Mouse (Mus musculus): ENCODE data around the gene Eps8l2. TPM values are rescaled to one million over a fixed set of nuclear protein-coding genes. Genes with fewer than 3 reads are reported as not detected.

The Eps8l2 gene
- 42.7 and 43.9 TPM in 2 replicates for polyA plus RNA-seq (2015; fragmentation: Nextera tagmentation; extraction: Ambion mirVana)

DNA sequence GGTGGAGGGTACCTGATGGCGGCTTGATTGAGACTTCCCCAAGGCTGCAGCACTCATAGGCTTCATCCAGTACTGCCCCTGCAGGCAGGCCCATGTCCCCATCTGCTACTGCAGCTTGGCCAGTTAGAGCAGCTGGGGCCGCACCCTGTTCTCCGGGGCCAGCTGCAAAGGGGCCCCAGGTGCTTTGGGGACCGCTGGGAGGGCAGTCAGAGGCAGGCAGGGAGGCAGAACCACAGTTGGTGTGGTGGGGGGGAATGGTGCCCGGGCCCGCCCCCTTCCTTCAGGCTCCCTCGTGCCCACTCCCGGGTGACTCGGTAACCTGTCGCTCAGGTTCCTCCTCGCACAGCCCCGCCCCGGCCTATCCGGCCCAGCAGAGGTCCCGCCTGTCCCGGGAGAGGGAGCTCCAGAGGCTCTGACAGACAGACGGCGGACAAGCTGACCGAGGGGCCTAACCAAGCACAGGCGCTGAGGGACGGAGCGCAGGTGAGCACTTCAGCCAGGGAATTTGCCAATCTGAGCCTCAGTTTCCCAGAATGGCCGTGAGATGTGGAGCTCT is at the start of gene Eps8l2:
Gene Eps8l2, plus strand, starts transcription at position 305 of the 556 bp plus-strand sequence.
- peak within 1 kb of the TSS; percentile 35; the same call in 1 of the 2 replicates for H3K9ac ChIP-seq
- peaks cover 12% of the 10 kb centered on the region for H3K4me1 ChIP-seq
- peak within 1 kb of the TSS; percentile 49 for H3K4me2 ChIP-seq
- peaks cover 23% of the 10 kb centered on the region for H3K36me3 ChIP-seq
- 3% methylated on average over 22 of the region's 23 CpGs for WGBS
- H3K27ac ChIP-seq = peak within 1 kb of the TSS; percentile 43
- ATAC-seq (ENCODE audit: insufficient number of reproducible peaks, low FRiP score, low TSS enrichment, low read depth) = no peak
- H3K4me3 ChIP-seq = peak within 1 kb of the TSS; percentile 39
- H3K27me3 ChIP-seq = 0 out of 2 replicates have a peak, but pooled peaks cover 6% of the 10 kb centered on the region
- H3K9me3 ChIP-seq = no peaks in the 10 kb centered on the region

DNA sequence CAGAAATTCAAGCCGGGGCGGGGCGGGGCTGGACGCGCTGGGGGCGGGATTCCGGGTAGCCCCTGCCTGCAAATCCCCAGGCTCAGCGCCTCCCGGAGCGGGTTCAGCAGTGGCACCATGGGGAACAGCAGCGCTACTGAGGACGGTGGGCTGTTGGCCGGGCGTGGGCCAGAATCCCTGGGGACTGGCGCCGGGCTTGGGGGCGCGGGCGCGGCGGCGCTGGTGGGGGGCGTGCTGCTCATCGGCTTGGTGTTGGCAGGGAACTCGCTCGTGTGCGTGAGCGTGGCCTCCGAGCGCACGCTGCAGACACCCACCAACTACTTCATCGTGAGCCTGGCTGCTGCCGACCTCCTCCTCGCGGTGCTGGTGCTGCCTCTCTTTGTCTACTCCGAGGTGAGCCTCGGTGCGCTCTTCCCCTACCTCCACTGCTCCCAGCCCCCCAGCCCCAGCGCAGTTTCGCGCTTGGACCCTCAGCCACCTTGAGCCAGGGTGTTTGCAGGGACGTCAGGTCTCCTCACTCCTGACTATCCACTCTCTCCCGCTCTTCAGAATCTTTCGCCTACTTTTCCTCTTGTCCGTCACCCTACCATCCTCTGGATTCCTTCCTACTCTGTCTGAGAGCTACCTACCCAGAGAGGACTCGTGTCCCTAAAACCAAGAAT is 46.6 kb upstream of the Eps8l2 start, which contains the start of gene Drd4:
Gene Drd4, plus strand, starts transcription at position 86 of the 662 bp plus-strand sequence.
- Histone ChIP-seq H3K4me3 (peak within 1 kb of the TSS; percentile 52), H3K4me1 (peaks cover 29% of the 10 kb centered on the region), H3K27ac (no peak within 1 kb of the TSS), H3K4me2 (peak within 1 kb of the TSS; percentile 94), H3K27me3 (peaks cover 54% of the 10 kb centered on the region), H3K36me3 (peaks cover 6% of the 10 kb centered on the region), H3K9ac (peak within 1 kb of the TSS; percentile 17; the same call in 1 of the 2 replicates), H3K9me3 (no peaks in the 10 kb centered on the region)
- WGBS = 3% methylated on average over 39 of the region's 46 CpGs
- peak; percentile 50 for ATAC-seq (ENCODE audit: insufficient number of reproducible peaks, low FRiP score, low TSS enrichment, low read depth)

DNA sequence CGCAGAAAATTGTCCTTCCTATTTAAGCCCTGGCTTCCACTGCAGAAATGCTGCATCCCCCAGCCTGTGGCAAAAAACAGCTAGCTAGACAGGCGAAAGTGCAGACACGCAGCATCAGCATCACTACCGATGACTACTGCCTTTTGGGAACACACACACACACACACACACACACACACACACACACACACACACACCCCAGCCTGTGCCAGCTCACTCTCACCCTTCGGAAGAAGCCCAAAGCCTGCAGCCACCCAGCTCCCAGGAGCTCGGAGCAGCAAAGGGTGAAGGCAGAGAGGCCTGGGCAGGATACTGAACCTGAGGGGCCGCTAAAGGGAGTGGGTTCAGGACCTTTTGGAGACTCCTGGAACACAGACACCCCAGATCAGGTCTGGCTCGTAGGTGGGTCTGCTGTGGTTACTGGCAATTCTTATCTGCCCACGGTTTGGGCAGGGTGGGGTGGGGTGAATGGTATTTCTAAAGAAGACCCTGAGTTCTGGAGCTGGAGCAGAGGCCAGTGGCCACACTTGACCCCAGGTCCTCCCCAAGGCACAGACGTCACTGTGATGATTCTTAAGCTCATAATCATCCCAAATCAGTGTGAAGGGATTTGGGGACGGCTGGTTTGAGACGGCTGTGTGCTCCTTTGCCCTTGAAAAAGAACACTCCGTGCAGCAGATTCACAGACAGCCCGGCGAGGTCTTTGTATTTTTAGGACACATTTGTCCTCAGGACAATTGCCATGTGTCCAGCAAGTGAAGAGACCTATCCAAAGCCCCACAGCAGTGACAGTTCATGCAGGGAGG is 45.9 kb upstream of the Eps8l2 start:
- peak overlapping the region; percentile 94 for H3K4me2 ChIP-seq
- peaks cover 29% of the 10 kb centered on the region for H3K4me1 ChIP-seq
- peaks cover 9% of the 10 kb centered on the region for H3K36me3 ChIP-seq
- peak overlapping the region; percentile 52; the same call in 1 of the 2 replicates for H3K4me3 ChIP-seq
- H3K27me3 ChIP-seq = peaks cover 54% of the 10 kb centered on the region
- 48% methylated on average over 15 of the region's 15 CpGs for WGBS
- no peak for ATAC-seq (ENCODE audit: insufficient number of reproducible peaks, low FRiP score, low TSS enrichment, low read depth)
- H3K27ac ChIP-seq = no peak overlapping the region
- H3K9me3 ChIP-seq = no peaks in the 10 kb centered on the region
- no peak overlapping the region for H3K9ac ChIP-seq

DNA sequence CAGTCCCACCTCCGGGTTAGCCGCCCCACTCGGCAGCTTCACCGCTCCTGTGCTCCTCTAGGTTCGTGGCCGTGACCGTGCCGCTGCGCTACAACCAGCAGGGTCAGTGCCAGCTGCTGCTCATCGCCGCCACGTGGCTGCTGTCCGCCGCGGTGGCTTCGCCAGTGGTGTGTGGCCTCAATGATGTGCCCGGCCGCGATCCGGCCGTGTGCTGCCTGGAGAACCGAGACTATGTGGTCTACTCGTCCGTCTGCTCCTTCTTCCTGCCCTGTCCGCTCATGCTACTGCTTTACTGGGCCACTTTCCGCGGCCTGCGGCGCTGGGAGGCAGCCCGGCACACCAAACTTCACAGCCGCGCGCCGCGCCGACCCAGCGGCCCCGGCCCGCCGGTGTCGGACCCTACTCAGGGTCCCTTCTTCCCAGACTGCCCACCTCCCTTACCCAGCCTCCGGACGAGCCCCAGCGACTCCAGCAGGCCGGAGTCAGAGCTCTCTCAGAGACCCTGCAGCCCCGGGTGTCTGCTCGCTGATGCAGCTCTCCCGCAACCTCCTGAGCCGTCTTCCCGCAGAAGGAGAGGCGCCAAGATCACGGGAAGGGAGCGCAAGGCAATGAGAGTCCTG is 44.7 kb upstream of the Eps8l2 start:
- Histone ChIP-seq H3K4me3 (peak overlapping the region; percentile 38), H3K9ac (peak overlapping the region; percentile 35; the same call in 1 of the 2 replicates), H3K9me3 (no peaks in the 10 kb centered on the region), H3K36me3 (peaks cover 9% of the 10 kb centered on the region), H3K4me2 (peak overlapping the region; percentile 84), H3K27me3 (peaks cover 54% of the 10 kb centered on the region), H3K4me1 (peaks cover 29% of the 10 kb centered on the region), H3K27ac (no peak overlapping the region)
- WGBS = under 1% methylated on average over 53 of the region's 53 CpGs
- ATAC-seq (ENCODE audit: insufficient number of reproducible peaks, low FRiP score, low TSS enrichment, low read depth) = no peak

DNA sequence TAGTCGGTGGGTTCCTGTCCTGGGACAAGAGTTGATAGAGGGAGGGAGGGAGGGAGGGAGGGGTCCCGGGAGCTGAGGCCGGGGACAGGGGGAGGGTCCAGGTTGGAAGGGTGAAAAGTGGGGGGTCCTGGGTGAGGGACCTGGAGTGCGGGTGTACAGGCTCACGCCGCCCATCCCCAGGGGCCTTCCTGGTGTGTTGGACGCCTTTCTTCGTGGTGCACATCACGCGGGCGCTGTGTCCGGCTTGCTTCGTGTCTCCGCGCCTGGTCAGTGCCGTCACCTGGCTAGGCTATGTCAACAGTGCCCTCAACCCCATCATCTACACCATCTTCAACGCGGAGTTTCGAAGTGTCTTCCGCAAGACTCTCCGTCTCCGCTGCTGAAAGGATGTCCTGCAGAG is 44.2 kb upstream of the Eps8l2 start:
- ATAC-seq (ENCODE audit: insufficient number of reproducible peaks, low FRiP score, low TSS enrichment, low read depth) = no peak
- Histone ChIP-seq H3K27me3 (peaks cover 54% of the 10 kb centered on the region), H3K4me2 (peak overlapping the region; percentile 84), H3K4me1 (peaks cover 29% of the 10 kb centered on the region), H3K36me3 (peaks cover 13% of the 10 kb centered on the region), H3K9me3 (no peaks in the 10 kb centered on the region), H3K27ac (no peak overlapping the region), H3K9ac (peak overlapping the region; percentile 35; the same call in 1 of the 2 replicates), H3K4me3 (peak overlapping the region; percentile 38)
- 8% methylated on average over 22 of the region's 22 CpGs for WGBS

DNA sequence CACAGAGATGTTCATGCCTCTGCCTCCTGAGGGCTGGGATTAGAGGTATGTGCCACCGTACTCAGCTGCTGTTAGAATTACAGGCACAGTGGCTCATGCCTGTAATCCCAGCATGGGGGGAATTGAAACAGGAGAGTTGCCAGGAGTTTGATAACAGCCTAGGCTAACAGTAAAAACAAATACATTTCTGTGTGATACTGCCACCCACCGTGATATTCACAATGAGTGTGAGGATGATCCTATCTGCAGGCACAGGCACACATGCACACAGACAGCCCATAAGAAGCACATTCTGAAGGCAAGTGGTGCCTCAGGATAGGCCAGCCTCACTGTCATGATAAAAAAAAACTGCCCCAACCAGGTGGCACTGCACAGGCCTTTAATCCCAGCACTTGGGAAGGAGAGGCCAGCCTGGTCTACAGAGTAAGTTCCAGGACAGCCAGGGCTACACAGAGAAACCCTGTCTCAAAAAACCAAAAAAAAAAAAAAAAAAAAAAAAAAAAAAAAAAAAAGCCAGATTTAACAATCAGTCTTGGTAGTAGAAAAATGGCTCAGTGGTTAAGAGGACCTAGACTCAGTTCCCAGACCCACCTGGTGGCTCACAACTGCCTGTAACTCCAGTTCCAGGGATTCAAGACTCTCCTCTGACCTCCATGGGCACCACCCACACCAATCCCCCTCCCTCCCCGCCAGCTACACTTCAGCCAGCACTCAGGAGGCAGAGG is 40.6 kb upstream of the Eps8l2 start:
- WGBS = 80% methylated on average over 3 of the region's 3 CpGs
- ATAC-seq (ENCODE audit: insufficient number of reproducible peaks, low FRiP score, low TSS enrichment, low read depth) = no peak
- peaks cover 13% of the 10 kb centered on the region for H3K4me1 ChIP-seq
- peaks cover 34% of the 10 kb centered on the region for H3K27me3 ChIP-seq
- H3K27ac ChIP-seq = no peak overlapping the region
- no peaks in the 10 kb centered on the region for H3K9me3 ChIP-seq
- no peak overlapping the region for H3K4me2 ChIP-seq
- no peak overlapping the region for H3K9ac ChIP-seq
- H3K4me3 ChIP-seq = no peak overlapping the region
- H3K36me3 ChIP-seq = peaks cover 44% of the 10 kb centered on the region

DNA sequence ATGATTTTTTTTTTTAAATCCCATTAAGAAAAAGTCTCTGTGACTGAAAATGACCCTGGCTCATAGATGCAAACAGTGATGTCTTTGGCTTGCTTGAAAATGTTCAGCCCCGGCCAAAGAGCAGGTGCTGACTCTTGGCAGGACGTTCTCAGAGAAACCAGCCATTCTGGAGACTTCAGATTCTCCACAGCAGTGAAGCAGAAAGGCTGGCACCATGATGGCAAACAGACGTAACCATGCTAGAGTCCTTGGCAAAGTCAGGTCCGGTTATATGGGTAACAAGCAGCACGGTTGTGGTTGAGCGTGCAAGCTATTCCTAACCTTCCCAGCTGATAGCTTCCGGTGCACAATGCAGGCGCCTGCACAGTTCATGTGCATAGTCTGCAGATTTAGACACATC is 39.5 kb upstream of the Eps8l2 start:
- 90% methylated on average over 8 of the region's 8 CpGs for WGBS
- Histone ChIP-seq H3K4me1 (peaks cover 4% of the 10 kb centered on the region), H3K9ac (no peak overlapping the region), H3K9me3 (no peaks in the 10 kb centered on the region), H3K27ac (no peak overlapping the region), H3K4me2 (no peak overlapping the region), H3K27me3 (peaks cover 23% of the 10 kb centered on the region), H3K36me3 (peaks cover 55% of the 10 kb centered on the region), H3K4me3 (no peak overlapping the region)
- ATAC-seq (ENCODE audit: insufficient number of reproducible peaks, low FRiP score, low TSS enrichment, low read depth) = no peak

DNA sequence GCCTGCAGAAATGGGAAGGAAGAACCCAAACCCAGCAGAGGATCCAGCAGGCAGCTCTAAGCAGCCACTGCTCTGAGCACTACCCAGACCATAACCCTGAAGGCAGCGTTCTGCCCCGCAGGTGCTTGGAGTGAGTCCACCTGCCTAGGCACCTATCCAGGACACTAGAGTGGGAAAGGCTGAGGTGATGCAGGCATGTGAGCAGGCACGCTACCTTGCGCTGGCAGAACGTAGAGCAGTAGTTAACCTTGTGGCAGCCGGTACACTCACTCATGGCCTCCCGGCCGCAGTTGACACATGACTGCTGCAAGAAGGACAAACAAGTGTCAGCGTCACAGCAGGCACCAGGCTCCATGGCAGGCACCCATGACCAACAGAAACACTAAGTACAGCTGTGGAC is 37.3 kb upstream of the Eps8l2 start:
- ATAC-seq (ENCODE audit: insufficient number of reproducible peaks, low FRiP score, low TSS enrichment, low read depth) = no peak
- no peaks in the 10 kb centered on the region for H3K4me1 ChIP-seq
- H3K27me3 ChIP-seq = peaks cover 2% of the 10 kb centered on the region; the same call in 1 of the 2 replicates
- peaks cover 77% of the 10 kb centered on the region for H3K36me3 ChIP-seq
- H3K4me3 ChIP-seq = no peak overlapping the region
- no peak overlapping the region for H3K27ac ChIP-seq
- no peak overlapping the region for H3K4me2 ChIP-seq
- no peaks in the 10 kb centered on the region for H3K9me3 ChIP-seq
- WGBS = 93% methylated on average over 9 of the region's 9 CpGs
- no peak overlapping the region for H3K9ac ChIP-seq

DNA sequence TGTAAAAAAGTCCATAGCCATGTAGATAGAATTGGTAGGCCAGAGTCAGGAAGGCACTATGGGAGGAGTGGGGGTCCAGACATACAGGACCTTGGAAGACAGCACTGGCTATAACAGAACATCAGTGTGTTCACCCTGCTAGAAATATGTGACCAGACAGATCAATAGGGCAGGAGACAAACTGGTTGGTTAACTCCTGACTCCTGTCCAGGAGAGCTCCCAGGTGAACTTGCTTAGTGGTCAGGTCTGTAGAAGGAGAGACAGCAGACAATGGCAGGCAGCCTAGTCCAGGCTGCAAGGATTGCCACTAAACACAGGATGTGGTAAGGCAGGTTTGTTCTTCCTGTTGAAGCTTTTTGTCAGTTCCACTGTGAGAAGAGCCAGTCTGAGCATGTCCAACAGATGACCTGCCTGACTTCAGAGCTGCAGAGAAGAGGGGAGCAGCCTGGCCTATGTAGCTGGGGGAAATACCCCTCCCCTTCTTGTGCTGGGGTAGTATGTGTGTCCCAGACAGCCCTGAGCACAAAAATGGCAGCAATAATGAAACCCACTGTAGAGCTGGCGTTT is 35.9 kb upstream of the Eps8l2 start:
- H3K27ac ChIP-seq = no peak overlapping the region
- H3K4me1 ChIP-seq = 0 out of 2 replicates have a peak, but pooled peaks cover 7% of the 10 kb centered on the region
- H3K36me3 ChIP-seq = peaks cover 82% of the 10 kb centered on the region
- no peak overlapping the region for H3K4me3 ChIP-seq
- H3K9ac ChIP-seq = no peak overlapping the region
- H3K27me3 ChIP-seq = no peaks in the 10 kb centered on the region
- WGBS = 76% methylated on average over 1 of the region's 1 CpGs
- H3K4me2 ChIP-seq = no peak overlapping the region
- no peaks in the 10 kb centered on the region for H3K9me3 ChIP-seq
- no peak for ATAC-seq (ENCODE audit: insufficient number of reproducible peaks, low FRiP score, low TSS enrichment, low read depth)

DNA sequence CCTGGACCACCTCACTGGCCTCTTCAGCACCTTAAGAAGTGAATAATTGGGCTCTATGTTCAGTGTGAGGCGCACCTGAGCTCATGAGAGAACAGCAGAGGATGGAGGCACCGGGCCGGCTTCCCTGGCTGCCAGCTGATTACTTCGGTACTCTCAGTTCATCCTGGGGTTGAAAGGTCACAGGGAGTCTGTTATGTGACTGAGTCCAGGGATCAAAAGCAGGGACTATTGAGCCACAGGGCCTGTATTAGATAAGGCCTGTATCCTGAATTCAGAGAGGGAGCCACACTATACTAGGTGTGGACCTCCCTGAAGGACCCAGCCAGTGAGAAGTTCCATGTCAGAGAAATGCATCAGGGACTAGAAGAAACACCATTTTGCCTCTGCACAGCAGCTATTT is 34.1 kb upstream of the Eps8l2 start:
- WGBS = 82% methylated on average over 4 of the region's 4 CpGs
- H3K4me1 ChIP-seq = 0 out of 2 replicates have a peak, but pooled peaks cover 12% of the 10 kb centered on the region
- peaks cover 94% of the 10 kb centered on the region for H3K36me3 ChIP-seq
- H3K4me2 ChIP-seq = no peak overlapping the region
- no peak for ATAC-seq (ENCODE audit: insufficient number of reproducible peaks, low FRiP score, low TSS enrichment, low read depth)
- H3K4me3 ChIP-seq = no peak overlapping the region
- H3K27me3 ChIP-seq = no peaks in the 10 kb centered on the region
- H3K9me3 ChIP-seq = no peaks in the 10 kb centered on the region
- H3K27ac ChIP-seq = no peak overlapping the region
- no peak overlapping the region for H3K9ac ChIP-seq

DNA sequence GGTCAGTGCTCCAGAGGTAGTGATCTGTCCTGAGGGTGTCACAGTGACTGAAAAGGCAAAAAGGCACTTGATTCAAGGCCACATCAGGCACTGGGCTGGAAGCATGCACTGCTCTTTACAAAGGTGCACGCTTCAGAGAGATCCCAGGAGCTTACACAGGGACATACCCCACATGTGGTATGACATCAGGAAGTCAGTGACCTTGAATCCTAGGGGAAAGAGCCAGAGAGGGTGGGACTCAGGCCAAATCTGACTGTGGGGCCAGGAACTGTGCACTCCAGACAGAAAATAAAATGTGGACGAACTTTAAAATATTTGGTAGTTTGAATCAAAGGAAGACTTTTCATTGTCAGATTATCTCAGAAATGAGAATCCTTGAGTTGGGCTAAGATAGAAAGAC is 24.3 kb upstream of the Eps8l2 start:
- no peaks in the 10 kb centered on the region for H3K4me1 ChIP-seq
- no peak overlapping the region for H3K4me2 ChIP-seq
- no peak overlapping the region for H3K27ac ChIP-seq
- H3K9me3 ChIP-seq = no peaks in the 10 kb centered on the region
- no peaks in the 10 kb centered on the region for H3K27me3 ChIP-seq
- peaks cover 96% of the 10 kb centered on the region for H3K36me3 ChIP-seq
- WGBS = 93% methylated on average over 2 of the region's 2 CpGs
- no peak overlapping the region for H3K4me3 ChIP-seq
- no peak overlapping the region for H3K9ac ChIP-seq
- no peak for ATAC-seq (ENCODE audit: insufficient number of reproducible peaks, low FRiP score, low TSS enrichment, low read depth)

Data from limb, embryonic 15.5 days (tissue).